Mouse (Mus musculus) heart, embryonic 16.5 days (tissue): ENCODE results near the gene Gm21981. TPM values are rescaled to one million over a fixed set of nuclear protein-coding genes. Genes with fewer than 3 reads are reported as not detected.

ENCODE experiments used
- ATAC-seq: fragments of 200-750 bp; cut with Nextera tagmentation; replicated peaks from 2 replicates; pipeline ENCODE4 v1.8.0; 2017; ENCODE audit warnings: moderate number of reproducible peaks; ENCODE audit not compliant: insufficient read depth, low FRiP score; ENCODE audit errors: extremely low read depth
- H3K27ac ChIP-seq: fragments of 300-500 bp; sonication (generic); 2 replicates; pipeline ENCODE4 v1.5.1; 2014; ENCODE audit warnings: mild to moderate bottlenecking, low read length, control low read depth, moderate library complexity
- H3K27me3 ChIP-seq: fragments of 300-500 bp; sonication (generic); 2 replicates; pipeline ENCODE4 v1.6.1; 2014; ENCODE audit warnings: low read length, mixed read lengths; ENCODE audit not compliant: control insufficient read depth, insufficient read depth
- H3K36me3 ChIP-seq: fragments of 300-500 bp; sonication (generic); 2 replicates; pipeline ENCODE4 v1.6.1; 2014; ENCODE audit not compliant: control insufficient read depth, insufficient read depth
- H3K4me1 ChIP-seq: fragments of 300-500 bp; sonication (generic); 2 replicates; pipeline ENCODE4 v1.6.1; 2014; ENCODE audit warnings: low read length, mixed read lengths; ENCODE audit not compliant: control insufficient read depth, insufficient read depth
- H3K4me2 ChIP-seq: fragments of 300-500 bp; sonication (generic); 2 replicates; pipeline ENCODE4 v1.6.1; 2014; ENCODE audit warnings: low read depth, mild to moderate bottlenecking, control low read depth, low read length
- H3K4me3 ChIP-seq: fragments of 300-500 bp; sonication (generic); 2 replicates; pipeline ENCODE4 v1.5.1; 2014; ENCODE audit warnings: mild to moderate bottlenecking, control low read depth, low read length
- H3K9ac ChIP-seq: fragments of 300-500 bp; sonication (generic); 2 replicates; pipeline ENCODE4 v1.6.1; 2014; ENCODE audit warnings: low read length, control low read depth
- H3K9me3 ChIP-seq: fragments of 300-500 bp; sonication (generic); replicated peaks from 2 replicates; pipeline ENCODE4 v1.6.1; 2016; ENCODE audit warnings: low read length; ENCODE audit not compliant: control insufficient read depth
- WGBS: fragments of 180-500 bp; shearing (Covaris S2); extraction: QIAGEN DNeasy Blood & Tissue Kit; methylation state at CpG from one replicate; pipeline ENCODE4 v1.1.7; 2014; 5-methylcytosine and 5-hydroxymethylcytosine counted together
- polyA plus RNA-seq: library from polyadenylated mRNA; unstranded; fragments of >200 nt; fragmentation: Nextera tagmentation; extraction: Ambion mirVana; gene quantifications from 2 replicates; pipeline ENCODE4 v1.2.1, GENCODE M21; 2015

Gene Gm21981
- polyA plus RNA-seq, 1 experiment from 2014 or later = 0.39 TPM

DNA sequence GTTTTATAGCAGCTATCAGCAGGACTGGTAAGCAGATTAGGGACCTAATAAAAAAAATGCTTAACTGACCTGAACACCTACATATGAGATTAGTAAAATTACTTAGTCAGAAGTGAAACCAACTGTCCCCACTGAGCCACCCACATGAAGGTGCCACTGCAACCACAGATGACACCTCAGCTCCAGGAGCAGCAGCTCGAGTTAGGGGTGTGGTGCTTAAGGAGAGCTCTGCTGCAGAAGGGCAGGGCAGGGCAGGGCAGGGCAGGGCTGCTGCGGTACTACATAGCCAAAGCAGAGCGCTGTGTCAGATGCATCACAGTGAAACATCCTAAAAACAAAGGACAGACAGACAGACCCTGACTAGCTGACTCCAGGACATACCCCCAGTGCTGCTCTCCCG, 11.4 kb downstream of the Gm21981 start:
- Histone ChIP-seq H3K27me3 (no peaks in the 10 kb centered on the region), H3K4me1 (peaks cover 7% of the 10 kb centered on the region), H3K9me3 (no peaks in the 10 kb centered on the region), H3K9ac (no peak overlapping the region), H3K27ac (no peak overlapping the region), H3K36me3 (peaks cover 41% of the 10 kb centered on the region), H3K4me2 (no peak overlapping the region), H3K4me3 (no peak overlapping the region)
- no peak for ATAC-seq
- WGBS = 76% methylated on average over 4 of the region's 4 CpGs

DNA sequence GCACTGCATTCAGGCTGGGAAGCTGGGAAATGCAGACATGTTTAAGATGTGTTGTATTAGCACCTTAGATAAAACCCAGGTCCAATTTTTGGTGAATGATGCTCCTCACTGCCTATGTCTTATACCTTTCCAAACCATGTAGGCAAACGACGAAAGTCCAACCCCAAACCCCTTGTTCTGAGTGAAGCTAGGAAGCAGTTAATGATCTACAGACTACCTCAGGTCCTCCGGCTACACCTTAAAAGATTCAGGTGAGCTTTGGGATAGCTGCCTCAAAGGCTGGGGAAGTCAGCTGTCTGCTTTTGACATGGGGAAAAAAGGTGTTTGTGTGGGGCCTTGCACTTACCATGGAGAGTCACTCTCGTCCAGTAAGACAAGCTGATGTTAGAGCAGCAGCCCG, 15.6 kb downstream of the Gm21981 start:
- no peak for ATAC-seq
- WGBS = 85% methylated on average over 5 of the region's 5 CpGs
- H3K9me3 ChIP-seq = no peaks in the 10 kb centered on the region

DNA sequence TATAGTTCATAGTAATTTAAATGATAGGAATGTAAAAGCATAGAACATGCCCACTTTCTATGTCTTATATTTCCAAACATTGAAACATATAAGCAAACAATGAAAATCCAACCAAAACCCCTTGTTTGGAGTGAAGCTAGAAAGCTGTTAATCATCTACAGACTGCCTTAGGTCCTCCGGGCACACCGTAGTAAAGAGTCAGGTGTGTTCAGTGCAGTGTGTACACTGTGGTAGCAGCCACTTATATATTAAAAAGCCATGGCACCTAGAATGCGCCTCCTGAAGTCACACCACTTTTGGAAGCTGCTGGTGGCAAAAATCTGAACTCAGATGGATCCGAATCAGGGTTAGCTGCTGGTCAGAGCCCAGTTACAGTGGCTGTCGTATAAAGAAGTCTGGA, 16.0 kb downstream of the Gm21981 start:
- Histone ChIP-seq H3K36me3 (peaks cover 29% of the 10 kb centered on the region), H3K4me2 (no peak overlapping the region), H3K27ac (no peak overlapping the region), H3K9ac (no peak overlapping the region), H3K9me3 (no peaks in the 10 kb centered on the region), H3K4me1 (no peaks in the 10 kb centered on the region), H3K27me3 (peaks cover under 1% of the 10 kb centered on the region; the same call in 1 of the 2 replicates), H3K4me3 (no peak overlapping the region)
- ATAC-seq = no peak
- 91% methylated on average over 5 of the region's 5 CpGs for WGBS

More for the DNA sequence above, 15.6 kb downstream of the Gm21981 start:
- Histone ChIP-seq H3K4me2 (no peak overlapping the region), H3K27ac (no peak overlapping the region), H3K27me3 (no peaks in the 10 kb centered on the region), H3K4me1 (no peaks in the 10 kb centered on the region), H3K4me3 (no peak overlapping the region), H3K36me3 (peaks cover 29% of the 10 kb centered on the region), H3K9ac (no peak overlapping the region)

DNA sequence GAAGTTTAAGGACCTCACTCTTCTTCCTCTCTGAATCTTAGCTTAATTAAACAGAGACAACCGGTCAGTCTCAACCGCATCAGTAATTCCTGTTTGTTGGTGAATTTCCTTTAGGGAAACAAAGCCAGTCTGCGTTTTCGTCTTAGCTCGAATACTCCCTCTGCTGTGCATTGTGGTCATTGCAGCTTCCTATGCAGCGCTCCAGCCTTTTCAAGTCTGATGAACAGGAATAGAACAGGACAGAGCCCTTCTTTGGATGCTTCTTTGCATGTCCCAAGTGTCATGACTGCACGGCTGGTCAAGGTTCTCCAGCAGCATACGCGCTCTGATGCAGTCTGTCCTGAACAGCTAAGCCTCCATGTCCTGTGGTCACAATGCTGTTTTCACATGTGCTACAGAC, 17.7 kb downstream of the Gm21981 start:
- H3K4me2 ChIP-seq = no peak overlapping the region
- no peaks in the 10 kb centered on the region for H3K9me3 ChIP-seq
- no peak overlapping the region for H3K27ac ChIP-seq
- no peak overlapping the region for H3K9ac ChIP-seq
- ATAC-seq = no peak
- H3K36me3 ChIP-seq = peaks cover 24% of the 10 kb centered on the region
- H3K27me3 ChIP-seq = peaks cover 3% of the 10 kb centered on the region; the same call in 1 of the 2 replicates
- 19% methylated on average over 9 of the region's 9 CpGs for WGBS
- peaks cover 9% of the 10 kb centered on the region for H3K4me1 ChIP-seq
- H3K4me3 ChIP-seq = no peak overlapping the region

DNA sequence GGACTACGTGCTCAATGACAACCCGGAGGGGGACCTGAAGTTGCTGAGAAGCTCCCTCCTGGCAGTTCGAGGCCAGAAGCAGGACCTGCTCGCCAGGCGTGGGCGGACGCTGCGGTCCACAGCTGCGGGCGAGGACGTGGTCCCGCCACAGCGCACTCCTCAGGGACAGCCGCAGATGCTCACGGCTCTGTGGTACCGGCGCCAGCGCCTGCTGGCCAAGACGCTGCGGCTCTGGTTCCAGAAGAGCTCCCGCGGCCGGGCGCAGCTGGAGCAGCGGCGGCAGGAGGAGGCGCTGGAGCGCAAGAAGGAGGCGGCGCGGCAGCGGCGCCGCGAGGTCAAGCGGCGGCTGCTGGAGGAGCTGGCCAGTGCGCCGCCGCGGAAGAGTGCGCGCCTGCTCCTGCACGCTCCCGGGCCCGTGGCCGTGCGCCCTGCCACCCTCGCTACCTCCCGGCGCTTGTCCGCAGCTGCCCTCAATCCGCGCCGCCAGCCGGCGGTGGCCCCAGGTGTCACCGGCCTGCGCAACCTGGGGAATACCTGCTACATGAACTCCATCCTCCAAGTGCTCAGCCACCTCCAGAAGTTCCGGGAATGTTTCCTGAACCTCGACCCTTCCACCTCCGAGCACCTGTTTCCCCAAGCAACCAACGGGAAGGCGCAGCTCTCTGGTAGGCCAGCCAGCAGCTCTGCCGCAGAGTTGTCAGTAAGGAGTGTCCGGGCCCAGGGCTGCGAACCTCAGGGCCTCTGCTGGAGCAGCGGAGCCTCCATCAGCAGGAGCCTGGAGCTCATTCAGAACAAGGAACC, 21.7 kb downstream of the Gm21981 start:
- Histone ChIP-seq H3K4me2 (peak overlapping the region; percentile 87), H3K27ac (no peak overlapping the region), H3K27me3 (peaks cover 8% of the 10 kb centered on the region; the same call in 1 of the 2 replicates), H3K9ac (peak overlapping the region; percentile 69), H3K4me3 (peak overlapping the region; percentile 60), H3K36me3 (peaks cover 4% of the 10 kb centered on the region; the same call in 1 of the 2 replicates), H3K4me1 (peaks cover 9% of the 10 kb centered on the region), H3K9me3 (no peaks in the 10 kb centered on the region)
- peak; percentile 87 for ATAC-seq
- 4% methylated on average over 68 of the region's 68 CpGs for WGBS

DNA sequence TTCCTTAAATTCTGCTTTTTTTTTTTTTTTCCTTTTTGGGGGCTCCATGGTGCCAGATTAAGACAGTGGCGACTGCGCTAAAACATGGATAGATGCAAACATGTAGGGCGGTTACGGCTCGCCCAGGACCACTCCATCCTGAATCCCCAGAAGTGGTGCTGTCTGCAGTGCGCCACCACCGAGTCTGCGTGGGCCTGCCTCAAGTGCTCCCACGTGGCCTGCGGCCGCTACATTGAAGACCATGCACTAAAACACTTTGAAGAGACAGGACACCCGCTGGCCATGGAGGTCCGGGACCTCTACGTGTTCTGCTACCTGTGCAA, 22.3 kb downstream of the Gm21981 start:
- WGBS = 27% methylated on average over 14 of the region's 14 CpGs
- Histone ChIP-seq H3K9me3 (no peaks in the 10 kb centered on the region), H3K27ac (no peak overlapping the region), H3K9ac (peak overlapping the region; percentile 69), H3K4me3 (peak overlapping the region; percentile 60), H3K4me2 (peak overlapping the region; percentile 87), H3K27me3 (peaks cover 8% of the 10 kb centered on the region; the same call in 1 of the 2 replicates), H3K4me1 (peaks cover 9% of the 10 kb centered on the region), H3K36me3 (peaks cover 4% of the 10 kb centered on the region; the same call in 1 of the 2 replicates)
- ATAC-seq = peak; percentile 18; the same call in 1 of the 2 replicates

DNA sequence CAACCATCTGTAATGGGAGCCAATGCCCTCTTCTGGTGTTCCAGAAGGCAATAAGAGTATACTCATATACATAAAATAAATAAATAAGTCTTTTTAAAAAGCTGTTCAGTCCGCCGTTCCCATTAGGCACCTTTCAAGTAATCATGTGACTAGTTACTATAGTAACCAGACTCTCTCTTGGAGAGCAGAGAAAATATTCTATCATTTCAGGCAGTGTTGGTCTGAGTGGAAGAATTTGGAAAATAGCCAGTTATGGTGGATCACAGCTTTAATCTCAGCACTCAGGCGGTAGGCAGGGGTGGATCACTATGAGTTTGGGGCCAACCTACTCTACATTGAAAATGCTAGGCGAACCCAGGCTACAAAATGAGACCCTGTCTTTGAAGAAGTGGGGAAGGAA, 25.1 kb downstream of the Gm21981 start:
- H3K9me3 ChIP-seq = no peaks in the 10 kb centered on the region
- H3K4me1 ChIP-seq = peaks cover 13% of the 10 kb centered on the region
- no peak overlapping the region for H3K27ac ChIP-seq
- WGBS = 71% methylated on average over 4 of the region's 4 CpGs
- no peaks in the 10 kb centered on the region for H3K36me3 ChIP-seq
- H3K9ac ChIP-seq = no peak overlapping the region
- H3K27me3 ChIP-seq = peaks cover 8% of the 10 kb centered on the region; the same call in 1 of the 2 replicates
- H3K4me2 ChIP-seq = no peak overlapping the region
- no peak overlapping the region for H3K4me3 ChIP-seq
- ATAC-seq = no peak

DNA sequence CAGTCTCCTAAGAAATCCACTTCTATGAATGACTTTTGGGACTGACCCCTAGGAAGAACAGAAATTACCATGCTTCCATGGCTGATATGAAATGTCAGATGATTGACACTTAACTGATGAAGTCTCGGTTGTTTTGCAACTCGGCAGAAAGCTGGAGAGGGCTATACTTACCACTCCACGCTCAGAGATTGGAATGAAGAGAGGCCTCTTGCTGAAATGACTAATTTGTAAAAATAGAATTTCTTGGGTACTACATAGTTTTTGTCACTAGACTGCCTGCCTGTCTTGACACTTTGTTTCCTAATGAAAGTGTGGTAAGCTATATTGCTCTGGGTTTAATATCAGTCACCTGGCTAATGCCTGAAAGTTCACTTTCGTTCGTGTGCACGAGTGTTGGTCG, 29.8 kb downstream of the Gm21981 start:
- Histone ChIP-seq H3K9ac (no peak overlapping the region), H3K36me3 (no peaks in the 10 kb centered on the region), H3K9me3 (no peaks in the 10 kb centered on the region), H3K27me3 (no peaks in the 10 kb centered on the region), H3K4me2 (no peak overlapping the region), H3K27ac (no peak overlapping the region), H3K4me1 (peaks cover 3% of the 10 kb centered on the region; the same call in 1 of the 2 replicates), H3K4me3 (no peak overlapping the region)
- WGBS = 58% methylated on average over 7 of the region's 7 CpGs
- no peak for ATAC-seq

DNA sequence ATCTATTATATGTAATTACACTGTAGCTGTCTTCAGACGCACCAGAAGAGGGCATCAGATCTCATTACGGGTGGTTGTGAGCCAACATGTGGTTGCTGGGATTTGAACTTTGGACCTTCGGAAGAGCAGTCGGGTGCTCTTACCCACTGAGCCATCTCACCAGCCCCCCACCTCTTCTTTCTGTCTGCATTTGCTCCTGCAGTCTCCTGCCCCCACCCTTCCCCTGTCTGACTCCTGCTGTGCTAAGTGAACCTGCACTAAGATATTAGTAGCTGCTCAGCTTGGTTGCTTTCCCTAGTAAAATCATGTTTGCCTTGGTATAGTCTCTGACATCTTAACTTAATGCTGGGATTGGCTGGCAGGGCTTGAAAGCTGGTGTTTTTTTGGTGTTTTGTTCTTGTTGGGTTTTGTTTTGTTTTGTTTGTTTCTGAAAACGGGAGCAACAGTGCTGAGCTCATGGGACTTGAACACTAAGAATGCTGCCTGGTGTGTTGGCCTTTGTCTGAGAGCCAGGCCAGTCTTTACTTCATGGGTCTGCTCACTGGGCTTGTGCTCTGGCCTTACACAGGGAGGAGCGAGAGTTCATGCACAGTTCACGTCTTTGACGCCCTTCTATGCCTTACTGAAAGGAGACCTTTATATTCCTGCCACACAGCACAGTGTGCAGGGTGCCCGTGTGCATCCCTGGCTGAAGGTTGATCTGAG, 31.1 kb downstream of the Gm21981 start:
- H3K36me3 ChIP-seq = no peaks in the 10 kb centered on the region
- 66% methylated on average over 9 of the region's 9 CpGs for WGBS
- no peak overlapping the region for H3K9ac ChIP-seq
- no peak overlapping the region for H3K4me3 ChIP-seq
- no peak for ATAC-seq
- H3K27ac ChIP-seq = no peak overlapping the region
- H3K27me3 ChIP-seq = no peaks in the 10 kb centered on the region
- no peak overlapping the region for H3K4me2 ChIP-seq
- peaks cover 3% of the 10 kb centered on the region; the same call in 1 of the 2 replicates for H3K4me1 ChIP-seq
- H3K9me3 ChIP-seq = no peaks in the 10 kb centered on the region
